Mouse (Mus musculus) adrenal gland, postnatal 14 days (tissue): Measurements from ENCODE around the gene Accs. TPM values are rescaled to one million over a fixed set of nuclear protein-coding genes. Genes with fewer than 3 reads are reported as not detected.

Experiments used
- DNase-seq: peaks from one replicate; pipeline ENCODE4 v3.0.0; 2021; ENCODE audit warnings: mixed read lengths
- total RNA-seq: library from RNA; stranded (reverse); gene quantifications from 2 replicates; pipeline ENCODE4 v1.2.3, GENCODE M21; 2021

Gene Accs
- total RNA-seq, 1 experiment from 2014 or later = 6.7 TPM

- peak; percentile 75 for DNase-seq
Measured at GRCm38 (mm10) chr2:93791516-93792499, 57.9 kb downstream of the Accs start.

- no peak for DNase-seq
Measured at GRCm38 (mm10) chr2:93790798-93791345, 58.9 kb downstream of the Accs start.

- no peak for DNase-seq
Measured at GRCm38 (mm10) chr2:93788557-93788956, 61.2 kb downstream of the Accs start.

DNA sequence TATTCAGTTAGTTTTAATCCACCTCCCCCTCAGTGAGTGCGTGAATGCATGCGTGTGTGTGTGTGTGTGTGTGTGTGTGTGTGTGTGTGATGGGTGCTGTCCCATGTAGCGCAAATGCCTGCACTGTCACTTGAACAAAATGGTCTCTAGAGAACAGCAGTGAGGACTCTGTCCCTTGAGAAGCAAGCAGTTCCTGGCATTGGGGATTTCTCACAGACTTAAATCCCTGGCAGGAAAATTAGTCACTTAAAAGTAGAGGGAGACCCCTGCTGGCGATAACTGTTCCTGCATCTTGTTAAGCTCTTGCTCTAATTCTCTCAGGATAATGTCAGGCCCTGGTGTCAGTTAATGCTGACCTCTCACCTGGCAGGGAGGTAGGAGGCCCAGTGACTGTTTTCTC is 63.6 kb downstream of the Accs start:
- peak; percentile 78 for DNase-seq

GRCm38 (mm10) chr2:93785432-93785798 is 64.3 kb downstream of the Accs start:
- no peak for DNase-seq

DNA sequence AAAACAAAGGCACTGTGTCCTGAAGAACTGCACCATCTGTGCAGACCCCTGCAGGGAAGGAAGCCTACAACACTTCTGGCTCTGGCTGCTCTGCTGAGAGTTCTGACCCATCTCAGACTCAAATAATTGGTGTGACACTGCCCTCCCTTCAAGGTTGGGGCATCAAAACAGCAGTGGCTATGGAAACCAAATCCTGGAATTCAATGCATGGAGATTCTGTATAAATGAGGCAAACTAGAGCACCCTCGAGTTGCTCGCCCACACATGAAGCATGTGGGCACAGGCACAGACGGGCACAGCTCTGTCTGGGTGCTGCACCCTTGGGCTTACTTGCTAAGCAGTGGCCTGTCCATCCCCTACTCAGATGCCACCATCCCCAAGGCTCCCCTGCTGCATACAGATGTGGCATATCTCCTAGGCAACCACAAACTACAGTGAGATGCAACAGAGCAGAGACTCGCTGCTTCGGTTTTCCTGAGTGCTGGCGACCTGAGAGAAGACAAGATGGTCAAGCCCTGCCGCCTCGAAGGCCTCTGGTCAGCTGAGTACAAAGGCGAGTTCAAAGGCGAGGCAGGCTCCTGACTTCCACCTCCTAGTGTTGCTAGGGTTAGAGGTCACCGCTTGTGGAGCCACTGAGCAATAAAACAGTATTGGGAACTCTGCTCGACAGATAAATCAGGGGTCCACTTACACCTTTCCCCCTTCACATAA is 64.9 kb downstream of the Accs start:
- DNase-seq = no peak

DNA sequence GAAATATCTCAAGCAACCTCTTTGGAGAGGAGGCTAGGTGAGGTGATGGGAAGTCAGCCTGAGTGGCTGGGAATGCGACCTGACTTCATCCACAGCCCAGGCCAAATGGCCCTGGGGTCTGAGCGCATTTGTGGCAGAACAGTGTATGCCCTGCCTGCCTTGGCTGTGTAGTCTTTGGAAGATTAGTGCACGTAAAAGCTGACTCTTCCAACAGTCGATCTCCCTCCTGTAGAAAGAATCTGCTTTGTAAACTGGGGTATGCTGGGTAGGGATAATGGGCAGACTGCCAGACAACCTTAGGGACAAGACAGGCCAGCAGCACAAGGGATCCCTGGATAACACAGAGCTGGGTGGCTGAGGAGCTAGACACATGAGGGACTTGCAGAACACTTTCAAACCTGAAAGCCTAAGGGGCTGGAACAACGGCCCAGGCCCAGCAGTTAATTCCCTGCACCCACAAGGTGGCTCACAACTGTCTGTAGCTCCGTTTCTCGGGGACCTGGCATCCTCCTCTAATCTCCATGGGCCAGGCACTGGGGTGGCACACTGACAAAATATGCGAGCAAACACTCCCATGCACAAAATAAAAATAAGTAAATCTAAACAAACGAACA is 65.7 kb downstream of the Accs start:
- peak; percentile 1 for DNase-seq

Other genes with a start within 250 kb of the Accs start
- gene Alx4, start 207.6 kb downstream of the Accs start, total RNA-seq = 0.41 and 0.48 TPM in 2 replicates
- gene Ext2, start 27.4 kb downstream of the Accs start, total RNA-seq = 78.2 and 90.1 TPM in 2 replicates
- 1.2 TPM in 2 replicates for gene Accsl, start 19.2 kb upstream of the Accs start, total RNA-seq
- 29.6 and 43.3 TPM in 2 replicates for gene Gm13889, start 107.3 kb upstream of the Accs start, total RNA-seq
- not detected in 2 replicates for gene Gm27027, start 146.4 kb upstream of the Accs start, total RNA-seq
- gene Alkbh3, start 160.9 kb upstream of the Accs start, total RNA-seq = 48.8 and 65.8 TPM in 2 replicates